Mouse (Mus musculus) frontal cortex, postnatal 10 days (tissue): Measurements from ENCODE around the gene Rp9.

ENCODE experiments used
- DNase-seq, 2 experiments: peaks; one replicate each; pipeline ENCODE4 v3.0.0; 2022; ENCODE audit warnings: low spot score in 2 of 2, mixed read lengths in 1 of 2

Rp9 gene

GRCm38 (mm10) chr9:22469643-22470042 lies at the start of gene Rp9:
Rp9 (minus strand) TSS chr9:22469743.
- DNase-seq, result no peak

- DNase-seq, result peak in 1 of 2 experiments; percentile 34
Observed at GRCm38 (mm10) chr9:22518394-22519041, 49.0 kb upstream of the Rp9 start.

- DNase-seq, result no peak
Observed at GRCm38 (mm10) chr9:22515076-22515475, 45.5 kb upstream of the Rp9 start.

GRCm38 (mm10) chr9:22505574-22505973 lies 36.0 kb upstream of the Rp9 start:
- no peak for DNase-seq

GRCm38 (mm10) chr9:22503581-22503980 lies 34.0 kb upstream of the Rp9 start:
- no peak for DNase-seq

GRCm38 (mm10) chr9:22502972-22503371 lies 33.4 kb upstream of the Rp9 start:
- DNase-seq, result no peak

- no peak for DNase-seq
Observed at GRCm38 (mm10) chr9:22497021-22497767, 27.7 kb upstream of the Rp9 start.

- DNase-seq, result no peak
Observed at GRCm38 (mm10) chr9:22495133-22495532, 25.6 kb upstream of the Rp9 start.

- no peak for DNase-seq
Observed at GRCm38 (mm10) chr9:22494203-22494807, 24.8 kb upstream of the Rp9 start.

GRCm38 (mm10) chr9:22488963-22489362 lies 19.4 kb upstream of the Rp9 start:
- DNase-seq, result no peak

GRCm38 (mm10) chr9:22486211-22486610 lies 16.7 kb upstream of the Rp9 start:
- DNase-seq, result no peak

GRCm38 (mm10) chr9:22484562-22485308 lies 15.2 kb upstream of the Rp9 start:
- no peak for DNase-seq

GRCm38 (mm10) chr9:22483866-22484561 lies 14.5 kb upstream of the Rp9 start:
- DNase-seq, result no peak

- DNase-seq, result no peak
Observed at GRCm38 (mm10) chr9:22478946-22479345, 9.4 kb upstream of the Rp9 start.

GRCm38 (mm10) chr9:22476265-22476664 lies 6.7 kb upstream of the Rp9 start:
- DNase-seq, result no peak

- DNase-seq, result peak; percentile 92 to 94
Observed at GRCm38 (mm10) chr9:22475424-22475868, 5.9 kb upstream of the Rp9 start, which contains the start of gene Bbs9. Bbs9 (plus strand) TSS chr9:22475715.

- DNase-seq, result no peak
Observed at GRCm38 (mm10) chr9:22468899-22469259, 664 bp downstream of the Rp9 start.

GRCm38 (mm10) chr9:22468170-22468898 lies 1.2 kb downstream of the Rp9 start:
- DNase-seq, result peak in 1 of 2 experiments; percentile 48

- DNase-seq, result peak in 1 of 2 experiments; percentile 49
Observed at GRCm38 (mm10) chr9:22467371-22468169, 2.0 kb downstream of the Rp9 start.

- DNase-seq, result no peak
Observed at GRCm38 (mm10) chr9:22466212-22466611, 3.3 kb downstream of the Rp9 start.
